Mouse (Mus musculus) liver, embryonic 14.5 days (tissue): ENCODE measurements around the gene Dcx.

ENCODE experiments used
- CTCF ChIP-seq: IDR thresholded peaks from 2 replicates; pipeline ENCODE4 v1.5.1; 2016; ENCODE audit warnings: antibody characterized with exemption, low read depth, control low read depth
- EP300 ChIP-seq: IDR thresholded peaks from 2 replicates; pipeline ENCODE4 v1.6.1; 2016; ENCODE audit warnings: antibody characterized with exemption, low read depth

GRCm38 (mm10) chrX:143932530-143932929, 581 bp downstream of the Dcx start:
- TF ChIP-seq CTCF (no peak), EP300 (no peak)
